Mouse (Mus musculus) hindbrain, embryonic 14.5 days (tissue): Measurements from ENCODE around the gene Dpep3. TPM values are rescaled to one million over a fixed set of nuclear protein-coding genes. Genes with fewer than 3 reads are reported as not detected.
"Not testable (repeated sequence)": the region's sequence is repeated elsewhere in the genome, so short reads cannot be mapped to it uniquely, and the experiment has no call there.

Experiments
- ATAC-seq: fragments of 200-750 bp; cut with Nextera tagmentation; 2 replicates; pipeline ENCODE4 v1.8.0; 2017; ENCODE audit warnings: moderate number of reproducible peaks, mild to moderate bottlenecking, moderate TSS enrichment, moderate library complexity; ENCODE audit not compliant: low FRiP score
- DNase-seq: peaks from one replicate; pipeline ENCODE4 v3.0.0-alpha.2; 2015; ENCODE audit warnings: low spot score
- H3K27ac ChIP-seq: fragments of 300-500 bp; sonication (generic); 2 replicates; pipeline ENCODE4 v1.5.1; 2014; ENCODE audit warnings: mild to moderate bottlenecking, moderate library complexity
- H3K27me3 ChIP-seq: fragments of 300-500 bp; sonication (generic); 2 replicates; pipeline ENCODE4 v1.6.1; 2014; ENCODE audit warnings: mild to moderate bottlenecking, low read length, mixed read lengths; ENCODE audit not compliant: control insufficient read depth, insufficient read depth
- H3K36me3 ChIP-seq: fragments of 300-500 bp; sonication (generic); replicated peaks from 2 replicates; pipeline ENCODE4 v1.6.1; 2014; ENCODE audit not compliant: control insufficient read depth, insufficient read depth
- H3K4me1 ChIP-seq: fragments of 300-500 bp; sonication (generic); replicated peaks from 2 replicates; pipeline ENCODE4 v1.6.1; 2014; ENCODE audit warnings: antibody characterized with exemption, low read length, mixed read lengths; ENCODE audit not compliant: control insufficient read depth, insufficient read depth
- H3K4me2 ChIP-seq: fragments of 300-500 bp; sonication (generic); replicated peaks from 2 replicates; pipeline ENCODE4 v1.6.1; 2014; ENCODE audit warnings: mild to moderate bottlenecking, moderate library complexity
- H3K4me3 ChIP-seq: fragments of 300-500 bp; sonication (generic); replicated peaks from 2 replicates; pipeline ENCODE4 v1.5.1; 2014; ENCODE audit warnings: mild to moderate bottlenecking, low read length
- H3K9ac ChIP-seq: fragments of 300-500 bp; sonication (generic); 2 replicates; pipeline ENCODE4 v1.6.1; 2014
- H3K9me3 ChIP-seq: fragments of 300-500 bp; sonication (generic); 2 replicates; pipeline ENCODE4 v1.6.1; 2016; ENCODE audit warnings: low read length; ENCODE audit not compliant: control insufficient read depth
- WGBS: fragments of 180-500 bp; shearing (Covaris S2); extraction: QIAGEN DNeasy Blood & Tissue Kit; methylation state at CpG from one replicate; pipeline ENCODE4 v1.1.7; 2014; 5-methylcytosine and 5-hydroxymethylcytosine counted together
- polyA plus RNA-seq: library from polyadenylated mRNA; unstranded; fragments of >200 nt; fragmentation: Nextera tagmentation; extraction: Ambion mirVana; gene quantifications from 2 replicates; pipeline ENCODE4 v1.2.1, GENCODE M21; 2014

The Dpep3 gene
- polyA plus RNA-seq, 1 experiment from 2014 or later = not detected

GRCm38 (mm10) chr8:105990856-105991387 is 11.7 kb upstream of the Dpep3 start, which contains the start of gene Dus2:
Dus2 (plus strand) TSS chr8:105991337.
- ATAC-seq (peak; percentile 37; the same call in 1 of the 2 replicates), DNase-seq (peak; percentile 74)
- no peaks in the 10 kb centered on the region for H3K4me1 ChIP-seq
- H3K27me3 ChIP-seq = no peaks in the 10 kb centered on the region
- WGBS = 10% methylated on average over 15 of the region's 15 CpGs
- no peak within 1 kb of the TSS for H3K9ac ChIP-seq
- no peaks in the 10 kb centered on the region for H3K36me3 ChIP-seq
- H3K4me2 ChIP-seq = no peak within 1 kb of the TSS
- H3K4me3 ChIP-seq = no peak within 1 kb of the TSS
- H3K27ac ChIP-seq = no peak within 1 kb of the TSS
- H3K9me3 ChIP-seq = no peaks in the 10 kb centered on the region

DNA sequence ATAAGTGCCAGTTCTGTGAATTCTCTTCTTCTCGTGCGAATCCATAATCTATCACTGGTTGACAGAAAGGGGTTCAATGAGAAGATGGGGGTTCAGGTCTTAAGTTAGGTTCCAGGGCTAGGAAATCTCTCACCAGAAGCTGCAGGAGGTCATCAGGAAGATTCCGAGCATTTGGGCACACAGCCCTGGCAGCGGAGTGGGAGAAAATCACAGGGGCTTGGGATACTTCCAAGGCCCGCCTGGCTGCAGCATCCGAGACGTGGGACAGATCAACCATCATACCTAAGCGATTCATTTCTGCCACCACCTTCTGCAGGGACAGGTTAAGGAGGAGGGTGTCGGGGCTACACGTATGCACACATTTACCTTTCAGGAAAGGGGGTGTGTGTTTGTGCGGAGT is 9.3 kb upstream of the Dpep3 start:
- H3K9me3 ChIP-seq = no peaks in the 10 kb centered on the region
- H3K4me2 ChIP-seq = no peak overlapping the region
- H3K27me3 ChIP-seq = no peaks in the 10 kb centered on the region
- ATAC-seq (no peak), DNase-seq (no peak)
- H3K4me3 ChIP-seq = no peak overlapping the region
- no peaks in the 10 kb centered on the region for H3K4me1 ChIP-seq
- no peak overlapping the region for H3K9ac ChIP-seq
- WGBS = 85% methylated on average over 11 of the region's 11 CpGs
- no peaks in the 10 kb centered on the region for H3K36me3 ChIP-seq
- H3K27ac ChIP-seq = no peak overlapping the region

DNA sequence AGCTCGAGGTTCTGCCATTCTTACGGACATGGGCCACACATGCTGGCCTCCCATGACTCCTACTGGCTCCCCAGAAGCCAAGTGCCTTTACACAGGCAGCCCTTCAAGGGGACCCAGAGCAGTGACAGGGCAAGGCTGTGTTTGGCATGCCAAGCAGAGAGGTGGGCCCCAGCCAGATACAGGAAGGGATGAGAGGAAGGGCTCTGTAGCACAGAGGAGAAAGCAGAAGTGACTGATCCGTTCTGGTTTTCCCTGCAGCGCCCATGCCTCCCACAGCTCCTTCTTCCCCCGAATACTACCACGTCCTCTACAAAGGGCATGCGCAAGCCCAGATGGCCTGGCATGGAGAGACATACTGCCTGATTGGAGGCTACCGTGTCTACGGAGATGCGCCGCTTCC is 4.2 kb upstream of the Dpep3 start:
- not testable (repeated sequence) for H3K27ac ChIP-seq, H3K4me1 ChIP-seq, H3K4me2 ChIP-seq, H3K9ac ChIP-seq, H3K4me3 ChIP-seq, H3K36me3 ChIP-seq, DNase-seq, ATAC-seq, H3K9me3 ChIP-seq, H3K27me3 ChIP-seq
- 87% methylated on average over 11 of the region's 11 CpGs for WGBS

GRCm38 (mm10) chr8:105981146-105981545 is 1.9 kb upstream of the Dpep3 start:
- WGBS = 98% methylated on average over 1 of the region's 1 CpGs
- ATAC-seq = no peak
- H3K4me2 ChIP-seq = no peak overlapping the region

DNA sequence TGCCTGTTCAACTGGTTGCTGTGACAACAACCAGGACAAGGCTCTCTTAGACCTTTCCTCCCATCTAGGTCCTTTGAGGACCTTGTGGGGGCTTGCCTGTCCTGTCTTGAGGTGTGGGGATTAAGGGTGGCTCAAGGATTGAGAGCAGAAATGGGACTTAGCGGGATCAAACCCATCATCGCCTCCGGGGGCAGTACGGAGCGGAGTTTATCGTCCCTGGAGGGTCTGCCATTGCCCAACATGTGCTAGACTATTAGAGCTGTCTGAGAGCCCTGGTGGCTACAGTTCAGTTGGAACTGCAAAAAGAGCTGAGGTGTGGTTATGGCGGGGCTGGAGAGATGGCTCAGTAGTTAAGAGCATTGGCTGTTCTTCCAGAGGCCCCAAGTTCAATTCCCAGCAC is 3.9 kb downstream of the Dpep3 start:
- Histone ChIP-seq H3K36me3 (no peaks in the 10 kb centered on the region), H3K4me1 (no peaks in the 10 kb centered on the region), H3K4me2 (no peak overlapping the region), H3K4me3 (no peak overlapping the region), H3K27me3 (no peaks in the 10 kb centered on the region), H3K9ac (no peak overlapping the region), H3K27ac (no peak overlapping the region), H3K9me3 (no peaks in the 10 kb centered on the region)
- ATAC-seq (no peak), DNase-seq (no peak)
- 70% methylated on average over 7 of the region's 7 CpGs for WGBS

More at GRCm38 (mm10) chr8:105981146-105981545, 1.9 kb upstream of the Dpep3 start:
- no peaks in the 10 kb centered on the region for H3K36me3 ChIP-seq
- H3K9me3 ChIP-seq = no peaks in the 10 kb centered on the region
- H3K4me3 ChIP-seq = no peak overlapping the region
- DNase-seq = no peak
- no peak overlapping the region for H3K9ac ChIP-seq
- no peaks in the 10 kb centered on the region for H3K27me3 ChIP-seq
- H3K4me1 ChIP-seq = no peaks in the 10 kb centered on the region
- H3K27ac ChIP-seq = no peak overlapping the region

- H3K4me1 ChIP-seq = no peaks in the 10 kb centered on the region
- no peak overlapping the region for H3K4me2 ChIP-seq
- H3K27ac ChIP-seq = no peak overlapping the region
- no peak overlapping the region for H3K4me3 ChIP-seq
- no peak for ATAC-seq
- 74% methylated on average over 8 of the region's 8 CpGs for WGBS
- no peaks in the 10 kb centered on the region for H3K9me3 ChIP-seq
- no peak overlapping the region for H3K9ac ChIP-seq
- no peak for DNase-seq
- H3K36me3 ChIP-seq = no peaks in the 10 kb centered on the region
- H3K27me3 ChIP-seq = peaks cover 10% of the 10 kb centered on the region
These were observed 8.1 kb downstream of the Dpep3 start for GRCm38 (mm10) chr8:105971019-105971720.

GRCm38 (mm10) chr8:105969367-105969766 is 9.9 kb downstream of the Dpep3 start:
- no peaks in the 10 kb centered on the region for H3K36me3 ChIP-seq
- peaks cover 27% of the 10 kb centered on the region for H3K27me3 ChIP-seq
- no peak overlapping the region for H3K9ac ChIP-seq
- H3K4me1 ChIP-seq = peaks cover 5% of the 10 kb centered on the region; the same call in 1 of the 2 replicates
- DNase-seq (no peak), ATAC-seq (no peak)
- no peaks in the 10 kb centered on the region for H3K9me3 ChIP-seq
- H3K27ac ChIP-seq = no peak overlapping the region
- 73% methylated on average over 1 of the region's 1 CpGs for WGBS
- no peak overlapping the region for H3K4me2 ChIP-seq
- H3K4me3 ChIP-seq = no peak overlapping the region

GRCm38 (mm10) chr8:105966692-105967311 is 12.4 kb downstream of the Dpep3 start:
- H3K4me1 ChIP-seq = peaks cover 5% of the 10 kb centered on the region; the same call in 1 of the 2 replicates
- H3K9me3 ChIP-seq = no peaks in the 10 kb centered on the region
- H3K4me3 ChIP-seq = no peak overlapping the region
- DNase-seq = no peak
- no peak overlapping the region for H3K9ac ChIP-seq
- 12% methylated on average over 19 of the region's 19 CpGs for WGBS
- no peaks in the 10 kb centered on the region for H3K36me3 ChIP-seq
- H3K27ac ChIP-seq = no peak overlapping the region
- no peak for ATAC-seq
- peaks cover 28% of the 10 kb centered on the region for H3K27me3 ChIP-seq
- peak overlapping the region; percentile 59; the same call in 1 of the 2 replicates for H3K4me2 ChIP-seq

GRCm38 (mm10) chr8:105965905-105966341 is 13.3 kb downstream of the Dpep3 start, which contains the start of gene Slc12a4:
Slc12a4 (minus strand) TSS chr8:105966097.
- peak within 1 kb of the TSS; percentile 43 for H3K4me3 ChIP-seq
- peaks cover 5% of the 10 kb centered on the region; the same call in 1 of the 2 replicates for H3K4me1 ChIP-seq
- H3K27ac ChIP-seq = peak within 1 kb of the TSS; percentile 35; the same call in 1 of the 2 replicates
- H3K9ac ChIP-seq = peak within 1 kb of the TSS; percentile 55
- under 1% methylated on average over 43 of the region's 47 CpGs for WGBS
- H3K27me3 ChIP-seq = peaks cover 28% of the 10 kb centered on the region
- H3K9me3 ChIP-seq = no peaks in the 10 kb centered on the region
- H3K36me3 ChIP-seq = no peaks in the 10 kb centered on the region
- DNase-seq (peak; percentile 45), ATAC-seq (peak; percentile 74)
- peak within 1 kb of the TSS; percentile 59 for H3K4me2 ChIP-seq
